Mouse (Mus musculus): ENCODE data around the gene Cabp2. TPM values are rescaled to one million over a fixed set of nuclear protein-coding genes. Genes with fewer than 3 reads are reported as not detected.
"Not testable (repeated sequence)": the region's sequence is repeated elsewhere in the genome, so short reads cannot be mapped to it uniquely, and the experiment has no call there.

Cabp2 gene
- polyA plus RNA-seq, 1 experiment from 2014 or later: not detected

DNA sequence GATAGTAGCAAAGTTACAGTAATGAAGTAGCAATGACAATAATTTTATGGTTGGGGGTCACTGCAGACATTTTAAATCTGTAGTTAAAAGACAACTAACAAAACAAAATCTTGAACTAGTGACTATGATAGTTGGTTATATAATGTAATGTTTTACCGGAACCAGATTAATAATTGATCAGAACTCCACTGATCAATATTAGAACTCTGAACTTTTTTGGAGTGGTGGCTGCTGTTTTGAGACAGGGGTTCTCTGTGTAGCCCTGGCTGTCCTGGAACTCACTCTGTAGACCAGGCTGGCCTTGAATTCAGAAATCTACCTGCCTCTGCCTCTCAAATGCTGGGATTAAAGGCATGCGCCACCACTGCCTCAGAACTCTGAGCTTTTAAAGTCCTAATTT, 13.1 kb upstream of the Cabp2 start:
- H3K36me3 ChIP-seq (ENCODE audit: control insufficient read depth, insufficient read depth, low read length); H3K4me2 ChIP-seq (ENCODE audit: low read depth, severe bottlenecking); DNase-seq (ENCODE audit: low spot score); H3K9me3 ChIP-seq (ENCODE audit: control insufficient read depth, low read length); H3K9ac ChIP-seq (ENCODE audit: low read length); H3K4me3 ChIP-seq (ENCODE audit: low read depth, low read length); H3K27ac ChIP-seq (replicated peaks; ENCODE audit: low read depth, low read length); H3K27me3 ChIP-seq (ENCODE audit: control insufficient read depth, insufficient read depth, low read length); H3K4me1 ChIP-seq (ENCODE audit: control insufficient read depth, insufficient read depth, low read length); ATAC-seq (ENCODE audit: insufficient number of reproducible peaks, low FRiP score, low TSS enrichment, low read depth): not testable (repeated sequence)
- 89% methylated on average over 2 of the region's 2 CpGs for WGBS

DNA sequence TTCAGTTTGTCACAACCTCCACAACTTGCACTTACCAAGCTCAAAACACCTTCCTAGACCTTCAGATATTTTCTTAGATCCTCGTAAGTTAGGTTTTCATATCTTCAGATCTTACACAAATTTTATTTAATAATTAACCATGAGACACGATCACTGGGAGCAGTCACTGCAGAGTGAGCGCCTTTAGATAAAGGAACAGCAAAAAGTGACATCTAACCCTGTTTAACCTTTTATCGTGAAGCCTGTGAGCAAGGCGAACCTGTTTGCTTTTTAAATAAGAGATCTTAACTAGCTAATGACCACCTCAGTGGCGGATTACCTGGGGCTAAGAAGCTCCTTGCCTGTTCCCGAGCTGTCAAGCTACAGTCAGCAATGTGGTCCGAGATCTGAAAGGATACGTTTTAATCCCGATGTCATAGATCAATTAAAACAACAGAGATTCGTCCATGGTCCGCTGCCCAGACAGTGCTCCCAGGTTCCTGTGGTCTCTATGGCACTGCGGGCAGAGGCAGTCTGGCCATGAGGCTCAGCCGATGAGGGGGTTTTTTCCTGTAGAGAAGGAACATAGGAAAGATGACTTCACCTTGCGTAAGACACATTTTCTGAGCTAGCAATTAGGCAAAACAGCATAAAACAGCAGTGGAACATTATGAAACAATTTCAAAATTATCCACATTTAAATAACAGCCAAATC, 12.5 kb upstream of the Cabp2 start:
- H3K4me1 ChIP-seq (ENCODE audit: control insufficient read depth, insufficient read depth, low read length): no peaks in the 10 kb centered on the region; the same call in 1 of the 2 replicates
- ATAC-seq (ENCODE audit: insufficient number of reproducible peaks, low FRiP score, low TSS enrichment, low read depth) (no peak), DNase-seq (ENCODE audit: low spot score) (no peak)
- no peak overlapping the region for H3K4me3 ChIP-seq (ENCODE audit: low read depth, low read length)
- H3K27ac ChIP-seq (replicated peaks; ENCODE audit: low read depth, low read length): no peak overlapping the region
- H3K27me3 ChIP-seq (ENCODE audit: control insufficient read depth, insufficient read depth, low read length): no peaks in the 10 kb centered on the region
- H3K9ac ChIP-seq (ENCODE audit: low read length): no peak overlapping the region
- H3K36me3 ChIP-seq (ENCODE audit: control insufficient read depth, insufficient read depth, low read length): no peaks in the 10 kb centered on the region
- 78% methylated on average over 15 of the region's 15 CpGs for WGBS
- no peaks in the 10 kb centered on the region for H3K9me3 ChIP-seq (ENCODE audit: control insufficient read depth, low read length)
- H3K4me2 ChIP-seq (ENCODE audit: low read depth, severe bottlenecking): no peak overlapping the region

DNA sequence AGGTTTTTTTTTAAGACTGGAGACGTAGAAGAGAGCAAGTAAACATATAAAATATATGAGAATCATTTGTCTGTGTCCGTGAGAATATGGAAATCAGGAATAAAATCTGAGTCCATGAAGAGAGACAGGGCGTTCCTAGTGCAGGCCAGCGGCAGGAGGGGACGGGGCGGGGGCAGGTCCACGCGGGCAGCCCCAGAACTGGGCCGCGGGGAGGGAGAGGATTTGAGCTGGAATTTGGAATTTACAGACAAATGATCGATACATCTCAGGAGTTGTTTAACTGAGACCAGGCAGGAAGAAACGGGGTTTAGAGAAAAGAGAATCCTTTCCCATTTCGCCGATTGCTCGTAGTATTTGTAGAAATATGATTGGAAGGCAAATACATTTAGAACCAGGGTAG, 11.1 kb upstream of the Cabp2 start:
- H3K9me3 ChIP-seq (ENCODE audit: control insufficient read depth, low read length): no peaks in the 10 kb centered on the region
- DNase-seq (ENCODE audit: low spot score) (no peak), ATAC-seq (ENCODE audit: insufficient number of reproducible peaks, low FRiP score, low TSS enrichment, low read depth) (no peak)
- no peak overlapping the region for H3K9ac ChIP-seq (ENCODE audit: low read length)
- 80% methylated on average over 15 of the region's 15 CpGs for WGBS
- H3K4me3 ChIP-seq (ENCODE audit: low read depth, low read length): no peak overlapping the region
- no peaks in the 10 kb centered on the region; the same call in 1 of the 2 replicates for H3K4me1 ChIP-seq (ENCODE audit: control insufficient read depth, insufficient read depth, low read length)
- no peaks in the 10 kb centered on the region for H3K36me3 ChIP-seq (ENCODE audit: control insufficient read depth, insufficient read depth, low read length)
- no peaks in the 10 kb centered on the region for H3K27me3 ChIP-seq (ENCODE audit: control insufficient read depth, insufficient read depth, low read length)
- H3K4me2 ChIP-seq (ENCODE audit: low read depth, severe bottlenecking): no peak overlapping the region
- H3K27ac ChIP-seq (replicated peaks; ENCODE audit: low read depth, low read length): no peak overlapping the region

DNA sequence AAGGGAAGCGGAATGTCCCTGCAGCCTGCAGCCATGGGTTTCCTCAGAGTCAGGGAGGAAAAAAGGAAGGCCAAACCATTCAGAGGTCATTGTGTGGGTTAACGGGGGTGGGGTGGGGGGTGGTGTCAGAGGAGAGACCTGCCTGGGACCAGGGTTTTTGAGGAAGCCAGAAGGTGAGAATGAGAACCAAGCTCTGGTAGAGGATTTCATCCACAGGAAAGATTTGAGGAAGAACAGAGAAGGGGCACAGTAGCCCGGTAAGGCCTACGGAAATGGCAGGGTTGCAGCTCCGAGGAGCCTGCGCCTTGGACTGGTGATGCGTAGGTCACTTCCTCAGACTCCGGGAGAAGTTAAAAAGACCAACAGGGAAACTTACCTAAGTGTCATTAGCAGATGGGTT, 10.6 kb upstream of the Cabp2 start:
- DNase-seq (ENCODE audit: low spot score): no peak
- no peak overlapping the region for H3K4me2 ChIP-seq (ENCODE audit: low read depth, severe bottlenecking)

DNA sequence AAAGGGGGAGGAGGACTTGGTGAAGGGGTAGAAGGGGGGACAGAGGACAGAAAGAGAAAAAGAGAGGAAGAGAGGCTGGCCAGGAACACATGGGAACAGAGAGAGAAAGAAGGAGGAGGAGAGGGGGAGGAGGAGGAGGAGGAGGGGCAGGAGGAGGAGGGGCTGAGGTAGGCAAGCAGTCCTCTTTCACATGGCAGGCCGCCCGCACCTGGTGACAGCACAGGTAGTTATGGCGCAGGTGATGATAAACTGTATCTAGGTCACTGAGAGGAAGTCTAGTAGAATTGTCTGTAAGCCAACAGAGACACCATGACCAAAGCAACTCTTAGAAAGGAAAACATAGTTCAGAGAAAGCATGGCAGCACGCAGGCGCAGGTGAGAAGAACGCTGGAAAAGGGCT, 10.0 kb upstream of the Cabp2 start:
- H3K4me1 ChIP-seq (ENCODE audit: control insufficient read depth, insufficient read depth, low read length): no peaks in the 10 kb centered on the region; the same call in 1 of the 2 replicates
- H3K36me3 ChIP-seq (ENCODE audit: control insufficient read depth, insufficient read depth, low read length): no peaks in the 10 kb centered on the region
- no peak overlapping the region for H3K4me2 ChIP-seq (ENCODE audit: low read depth, severe bottlenecking)
- 92% methylated on average over 6 of the region's 6 CpGs for WGBS
- H3K9me3 ChIP-seq (ENCODE audit: control insufficient read depth, low read length): no peaks in the 10 kb centered on the region
- no peak overlapping the region for H3K27ac ChIP-seq (replicated peaks; ENCODE audit: low read depth, low read length)
- H3K27me3 ChIP-seq (ENCODE audit: control insufficient read depth, insufficient read depth, low read length): no peaks in the 10 kb centered on the region
- DNase-seq (ENCODE audit: low spot score) (no peak), ATAC-seq (ENCODE audit: insufficient number of reproducible peaks, low FRiP score, low TSS enrichment, low read depth) (no peak)
- no peak overlapping the region for H3K4me3 ChIP-seq (ENCODE audit: low read depth, low read length)
- H3K9ac ChIP-seq (ENCODE audit: low read length): no peak overlapping the region

More for the DNA sequence above, 10.6 kb upstream of the Cabp2 start:
- Histone ChIP-seq H3K27ac (replicated peaks; ENCODE audit: low read depth, low read length) (no peak overlapping the region), H3K4me3 (ENCODE audit: low read depth, low read length) (no peak overlapping the region), H3K4me1 (ENCODE audit: control insufficient read depth, insufficient read depth, low read length) (no peaks in the 10 kb centered on the region; the same call in 1 of the 2 replicates), H3K9me3 (ENCODE audit: control insufficient read depth, low read length) (no peaks in the 10 kb centered on the region), H3K9ac (ENCODE audit: low read length) (no peak overlapping the region), H3K27me3 (ENCODE audit: control insufficient read depth, insufficient read depth, low read length) (no peaks in the 10 kb centered on the region), H3K36me3 (ENCODE audit: control insufficient read depth, insufficient read depth, low read length) (no peaks in the 10 kb centered on the region)
- ATAC-seq (ENCODE audit: insufficient number of reproducible peaks, low FRiP score, low TSS enrichment, low read depth): no peak
- 82% methylated on average over 8 of the region's 8 CpGs for WGBS

DNA sequence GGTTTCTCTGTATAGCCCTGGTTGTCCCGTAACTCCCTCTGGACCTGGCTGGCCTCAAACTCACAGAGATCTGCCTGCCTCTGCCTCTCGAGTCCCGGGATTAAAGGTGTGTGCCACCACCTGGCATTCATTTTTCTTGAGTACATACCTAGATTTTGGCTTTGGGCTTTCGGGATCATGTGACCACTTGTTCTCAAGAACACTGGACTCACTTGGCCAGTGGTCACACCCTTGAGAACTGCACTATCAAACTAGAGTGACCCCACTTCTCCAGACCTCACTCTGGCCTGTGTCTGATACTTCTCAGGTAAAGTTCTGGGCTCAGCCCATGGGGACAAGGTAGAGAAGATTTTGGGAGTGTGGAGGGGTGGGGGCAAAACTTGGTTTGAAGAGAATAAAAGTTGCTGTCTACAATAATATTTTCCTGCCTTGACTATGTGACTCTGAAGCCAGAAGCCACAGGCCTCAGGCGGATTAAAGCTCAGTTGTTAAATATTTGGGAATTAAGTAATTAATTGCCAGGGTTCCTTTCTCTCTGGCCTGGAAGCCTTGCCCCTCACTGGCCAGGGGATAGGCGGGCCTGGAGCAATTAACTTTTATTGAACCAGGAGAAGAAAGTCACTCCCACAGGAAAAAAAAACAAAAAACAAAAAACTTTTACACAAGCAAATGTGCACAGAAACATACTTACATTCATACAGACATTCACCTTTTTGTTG, 8.5 kb upstream of the Cabp2 start:
- Histone ChIP-seq H3K4me1 (ENCODE audit: control insufficient read depth, insufficient read depth, low read length) (no peaks in the 10 kb centered on the region; the same call in 1 of the 2 replicates), H3K4me2 (ENCODE audit: low read depth, severe bottlenecking) (no peak overlapping the region), H3K4me3 (ENCODE audit: low read depth, low read length) (no peak overlapping the region), H3K27me3 (ENCODE audit: control insufficient read depth, insufficient read depth, low read length) (no peaks in the 10 kb centered on the region), H3K27ac (replicated peaks; ENCODE audit: low read depth, low read length) (no peak overlapping the region), H3K36me3 (ENCODE audit: control insufficient read depth, insufficient read depth, low read length) (no peaks in the 10 kb centered on the region), H3K9me3 (ENCODE audit: control insufficient read depth, low read length) (no peaks in the 10 kb centered on the region), H3K9ac (ENCODE audit: low read length) (no peak overlapping the region)
- DNase-seq (ENCODE audit: low spot score) (no peak), ATAC-seq (ENCODE audit: insufficient number of reproducible peaks, low FRiP score, low TSS enrichment, low read depth) (no peak)
- WGBS: 64% methylated on average over 6 of the region's 6 CpGs

DNA sequence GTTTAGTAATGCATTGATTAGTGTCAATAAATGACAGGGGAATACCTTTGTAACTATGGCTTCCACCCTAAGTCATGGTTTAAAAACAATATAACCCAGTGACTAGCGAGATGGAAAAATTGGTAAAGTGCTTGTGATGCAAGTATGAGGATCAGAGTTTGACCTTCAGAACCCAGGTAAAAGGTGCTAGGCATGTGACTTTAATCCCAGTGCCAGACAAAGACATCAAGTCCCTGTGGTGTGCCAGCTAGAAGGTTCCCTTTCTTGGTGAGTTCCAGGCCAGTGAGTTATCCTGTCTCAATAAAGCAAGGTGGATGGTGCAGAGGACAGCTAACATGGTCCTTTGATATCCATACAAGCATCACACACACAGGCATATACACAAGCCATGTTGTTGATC, 5.8 kb upstream of the Cabp2 start:
- Histone ChIP-seq H3K4me1 (ENCODE audit: control insufficient read depth, insufficient read depth, low read length) (no peaks in the 10 kb centered on the region; the same call in 1 of the 2 replicates), H3K9ac (ENCODE audit: low read length) (no peak overlapping the region), H3K4me2 (ENCODE audit: low read depth, severe bottlenecking) (no peak overlapping the region), H3K27me3 (ENCODE audit: control insufficient read depth, insufficient read depth, low read length) (no peaks in the 10 kb centered on the region), H3K36me3 (ENCODE audit: control insufficient read depth, insufficient read depth, low read length) (no peaks in the 10 kb centered on the region), H3K4me3 (ENCODE audit: low read depth, low read length) (no peak overlapping the region), H3K9me3 (ENCODE audit: control insufficient read depth, low read length) (no peaks in the 10 kb centered on the region), H3K27ac (replicated peaks; ENCODE audit: low read depth, low read length) (no peak overlapping the region)
- ATAC-seq (ENCODE audit: insufficient number of reproducible peaks, low FRiP score, low TSS enrichment, low read depth) (no peak), DNase-seq (ENCODE audit: low spot score) (no peak)
- WGBS: 88% methylated on average over 1 of the region's 1 CpGs

DNA sequence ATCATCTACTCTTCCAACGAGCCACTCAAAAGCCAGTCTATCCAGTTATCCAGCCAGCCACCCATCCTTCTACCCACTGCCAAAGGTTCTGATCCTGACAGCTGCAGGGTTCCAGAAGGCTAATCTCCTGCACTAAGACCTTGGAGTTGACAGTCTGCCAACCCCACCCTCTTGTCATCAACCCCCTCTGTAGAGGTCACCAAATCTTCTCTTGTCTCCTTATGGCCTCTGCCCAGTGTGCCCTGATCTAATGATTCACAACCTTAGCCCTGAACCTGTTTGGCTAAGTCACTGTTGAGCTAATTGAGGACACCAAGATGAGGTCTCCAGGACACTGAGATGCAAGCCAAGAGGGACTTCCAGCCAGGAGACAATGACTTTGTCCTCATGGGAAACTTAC, 1.8 kb upstream of the Cabp2 start:
- Histone ChIP-seq H3K9me3 (ENCODE audit: control insufficient read depth, low read length) (no peaks in the 10 kb centered on the region), H3K27ac (replicated peaks; ENCODE audit: low read depth, low read length) (no peak overlapping the region), H3K36me3 (ENCODE audit: control insufficient read depth, insufficient read depth, low read length) (no peaks in the 10 kb centered on the region), H3K4me2 (ENCODE audit: low read depth, severe bottlenecking) (no peak overlapping the region), H3K27me3 (ENCODE audit: control insufficient read depth, insufficient read depth, low read length) (peaks cover 3% of the 10 kb centered on the region; the same call in 1 of the 2 replicates), H3K4me3 (ENCODE audit: low read depth, low read length) (no peak overlapping the region), H3K9ac (ENCODE audit: low read length) (no peak overlapping the region), H3K4me1 (ENCODE audit: control insufficient read depth, insufficient read depth, low read length) (no peaks in the 10 kb centered on the region)
- ATAC-seq (ENCODE audit: insufficient number of reproducible peaks, low FRiP score, low TSS enrichment, low read depth): no peak
- 84% methylated on average over 1 of the region's 1 CpGs for WGBS
- DNase-seq (ENCODE audit: low spot score): no peak

Data from limb, embryonic 11.5 days (tissue).